Mouse (Mus musculus) G1E (cell line): ENCODE measurements around the gene 1700034J05Rik. TPM values are rescaled to one million over a fixed set of nuclear protein-coding genes. Genes with fewer than 3 reads are reported as not detected.

Experiments used
- ATAC-seq: 2 replicates; pipeline ENCODE4 v1.8.0; 2016; ENCODE audit warnings: mild to moderate bottlenecking; ENCODE audit not compliant: insufficient number of reproducible peaks, poor library complexity, low FRiP score, severe bottlenecking; ENCODE audit errors: extremely low read depth
- DNase-seq: peaks from one replicate; pipeline ENCODE4 v3.0.0; 2012; ENCODE audit warnings: low spot score
- H3K27me3 ChIP-seq: 2 replicates; pipeline ENCODE4 v1.6.1; 2012; ENCODE audit warnings: mild to moderate bottlenecking, low read length, inconsistent platforms; ENCODE audit not compliant: insufficient read depth
- H3K36me3 ChIP-seq: replicated peaks from 2 replicates; pipeline ENCODE3; 2012; ENCODE audit warnings: mild to moderate bottlenecking, inconsistent platforms
- H3K4me1 ChIP-seq: 2 replicates; pipeline ENCODE4 v1.6.1; 2012; ENCODE audit warnings: low read depth, low read length, inconsistent platforms, mixed read lengths; ENCODE audit not compliant: insufficient read depth
- H3K4me3 ChIP-seq: 2 replicates; pipeline ENCODE4 v1.5.1; 2012; ENCODE audit warnings: low read depth, mild to moderate bottlenecking, inconsistent platforms, low read length, moderate library complexity, mixed read lengths
- H3K9me3 ChIP-seq: replicated peaks from 2 replicates; pipeline ENCODE4 v1.6.1; 2012; ENCODE audit warnings: inconsistent platforms
- CTCF ChIP-seq: IDR thresholded peaks from 2 replicates; pipeline ENCODE4 v1.5.1; 2012; ENCODE audit warnings: low read depth, low read length, inconsistent platforms, mixed read lengths
- GATA1 ChIP-seq: IDR thresholded peaks from 2 replicates; pipeline ENCODE4 v1.6.1; 2012; ENCODE audit warnings: borderline replicate concordance, low read length, inconsistent platforms, mixed read lengths
- GATA2 ChIP-seq: IDR thresholded peaks from 2 replicates; pipeline ENCODE4 v1.6.1; 2012; ENCODE audit warnings: low read depth, low read length, inconsistent platforms, borderline replicate concordance
- POLR2AphosphoS5 ChIP-seq: IDR thresholded peaks from 2 replicates; pipeline ENCODE4 v1.6.1; 2012; ENCODE audit warnings: low read depth, low read length, inconsistent platforms; ENCODE audit not compliant: insufficient replicate concordance
- TAL1 ChIP-seq: conservative IDR thresholded peaks from 2 replicates; pipeline ENCODE4 v1.6.1; 2012; ENCODE audit warnings: low read depth, low read length, inconsistent platforms, mixed read lengths
- polyA plus RNA-seq: library from polyadenylated mRNA; stranded (reverse); fragments of >175 nt; gene quantifications from 2 replicates; pipeline ENCODE4 v1.2.3, GENCODE M21; 2012
- total RNA-seq, 2 experiments: library from RNA; stranded (forward) in 1 of 2; stranded (reverse) in 1 of 2; fragments of 200-1000 nt in 1 of 2; fragments of >200 nt in 1 of 2; fragmentation: Nextera tagmentation in 1 of 2; gene quantifications; 2 replicates each; pipeline ENCODE4 v1.2.3; 2014 to 2017

1700034J05Rik gene
- total and polyA plus RNA-seq, 3 experiments, result 0.11 TPM; not detected in 2

- H3K4me1 ChIP-seq, result no peaks in the 10 kb centered on the region
- no peak for TF ChIP-seq GATA2
- TF ChIP-seq POLR2AphosphoS5, result no peak
- no peak for TF ChIP-seq TAL1
- TF ChIP-seq GATA1, result no peak
- no peak for TF ChIP-seq CTCF
- H3K27me3 ChIP-seq, result no peaks in the 10 kb centered on the region
- H3K4me3 ChIP-seq, result no peak overlapping the region
- no peaks in the 10 kb centered on the region for H3K9me3 ChIP-seq
- H3K36me3 ChIP-seq, result no peaks in the 10 kb centered on the region
- ATAC-seq (no peak), DNase-seq (no peak)
Measured at GRCm38 (mm10) chr6:146901929-146902328, 52.3 kb downstream of the 1700034J05Rik start.

Other genes with a start within 250 kb of the 1700034J05Rik start
- gene Stk38l, start 229.4 kb downstream of the 1700034J05Rik start, total RNA-seq (2014; fragmentation: Nextera tagmentation), result 4.4 and 9.4 TPM in 2 replicates
- gene Stk38l, start 229.4 kb downstream of the 1700034J05Rik start, total RNA-seq (2017), result 4.2 and 4.3 TPM in 2 replicates
- 0.51 and 0.67 TPM in 2 replicates for gene Stk38l, start 229.4 kb downstream of the 1700034J05Rik start, polyA plus RNA-seq
- gene Arntl2, start 158.4 kb downstream of the 1700034J05Rik start, total RNA-seq (2014; fragmentation: Nextera tagmentation), result not detected in 2 replicates
- gene Arntl2, start 158.4 kb downstream of the 1700034J05Rik start, total RNA-seq (2017), result not detected in 2 replicates
- not detected in 2 replicates for gene Arntl2, start 158.4 kb downstream of the 1700034J05Rik start, polyA plus RNA-seq
- gene Smco2, start 104.3 kb downstream of the 1700034J05Rik start, total RNA-seq (2014; fragmentation: Nextera tagmentation), result not detected in 2 replicates
- gene Smco2, start 104.3 kb downstream of the 1700034J05Rik start, total RNA-seq (2017), result 0.60 TPM in 1 of 2 replicates, not detected in the other
- not detected in 2 replicates for gene Smco2, start 104.3 kb downstream of the 1700034J05Rik start, polyA plus RNA-seq
- gene Ppfibp1, start 65.9 kb downstream of the 1700034J05Rik start, total RNA-seq (2014; fragmentation: Nextera tagmentation), result 3.1 and 3.3 TPM in 2 replicates
- 8.3 and 8.6 TPM in 2 replicates for gene Ppfibp1, start 65.9 kb downstream of the 1700034J05Rik start, total RNA-seq (2017)
- gene Ppfibp1, start 65.9 kb downstream of the 1700034J05Rik start, polyA plus RNA-seq, result 0.32 and 1.1 TPM in 2 replicates
- gene Rep15, start 78.2 kb upstream of the 1700034J05Rik start, total RNA-seq (2014; fragmentation: Nextera tagmentation), result not detected in 2 replicates
- 0.05 and 0.12 TPM in 2 replicates for gene Rep15, start 78.2 kb upstream of the 1700034J05Rik start, total RNA-seq (2017)
- gene Rep15, start 78.2 kb upstream of the 1700034J05Rik start, polyA plus RNA-seq, result not detected in 2 replicates
- gene Mrps35, start 88.3 kb upstream of the 1700034J05Rik start, total RNA-seq (2014; fragmentation: Nextera tagmentation), result 46.1 and 53.2 TPM in 2 replicates
- 93.1 and 95.4 TPM in 2 replicates for gene Mrps35, start 88.3 kb upstream of the 1700034J05Rik start, total RNA-seq (2017)
- 11.2 and 17.6 TPM in 2 replicates for gene Mrps35, start 88.3 kb upstream of the 1700034J05Rik start, polyA plus RNA-seq
- not detected in 2 replicates for gene Mansc4, start 132.6 kb upstream of the 1700034J05Rik start, total RNA-seq (2014; fragmentation: Nextera tagmentation)
- gene Mansc4, start 132.6 kb upstream of the 1700034J05Rik start, total RNA-seq (2017), result not detected in 2 replicates
- not detected in 2 replicates for gene Mansc4, start 132.6 kb upstream of the 1700034J05Rik start, polyA plus RNA-seq
- gene Klhl42, start 137.0 kb upstream of the 1700034J05Rik start, total RNA-seq (2014; fragmentation: Nextera tagmentation), result 11.3 and 15.7 TPM in 2 replicates
- 7.3 and 8.0 TPM in 2 replicates for gene Klhl42, start 137.0 kb upstream of the 1700034J05Rik start, total RNA-seq (2017)
- gene Klhl42, start 137.0 kb upstream of the 1700034J05Rik start, polyA plus RNA-seq, result 3.8 and 4.4 TPM in 2 replicates